Mouse (Mus musculus) MEL (cell line): ENCODE measurements around the gene Hpd.

ENCODE experiments used
- CTCF ChIP-seq, 3 experiments: IDR thresholded peaks in 2 of 3; conservative IDR thresholded peaks in 1 of 3; 2 replicates each; pipeline ENCODE4 v1.5.1; 2011 to 2012; ENCODE audit warnings: low read length in 3 of 3, low read depth in 2 of 3, mild to moderate bottlenecking in 2 of 3, improper control_type of control experiment in 1 of 3, inconsistent platforms in 1 of 3, mixed read lengths in 1 of 3, moderate library complexity in 1 of 3; ENCODE audit not compliant: control insufficient read depth in 1 of 3, insufficient read depth in 1 of 3, poor library complexity in 1 of 3, severe bottlenecking in 1 of 3
- EP300 ChIP-seq, 2 experiments: IDR thresholded peaks; 2 replicates each; pipeline ENCODE4 v1.6.1; 2011; ENCODE audit warnings: improper control_type of control experiment in 2 of 2, low read length in 2 of 2, low read depth in 1 of 2, mild to moderate bottlenecking in 1 of 2
- GABPA ChIP-seq: IDR thresholded peaks from 2 replicates; pipeline ENCODE4 v1.6.1; 2012; ENCODE audit warnings: low read depth, mild to moderate bottlenecking, inconsistent platforms, low read length, improper control_type of control experiment, moderate library complexity
- JUND ChIP-seq: IDR thresholded peaks from 2 replicates; pipeline ENCODE4 v1.6.1; 2011; ENCODE audit warnings: low read depth, mild to moderate bottlenecking, improper control_type of control experiment, low read length
- MAFK ChIP-seq: IDR thresholded peaks from 2 replicates; pipeline ENCODE4 v1.6.1; 2011; ENCODE audit warnings: low read depth, mild to moderate bottlenecking, low read length, improper control_type of control experiment, borderline replicate concordance
- MEF2A ChIP-seq: IDR thresholded peaks from 2 replicates; pipeline ENCODE4 v1.6.1; 2014; ENCODE audit warnings: low read depth, mild to moderate bottlenecking, inconsistent platforms, low read length, improper control_type of control experiment; ENCODE audit not compliant: poor library complexity, insufficient replicate concordance, severe bottlenecking; ENCODE audit errors: extremely low read depth
- POLR2A ChIP-seq, 2 experiments: IDR thresholded peaks; 2 replicates each; pipeline ENCODE4 v1.6.1; 2011 to 2012; ENCODE audit warnings: low read length in 2 of 2, mild to moderate bottlenecking in 2 of 2, control low read depth in 1 of 2, improper control_type of control experiment in 1 of 2, low read depth in 1 of 2, moderate library complexity in 1 of 2; ENCODE audit not compliant: control insufficient read depth in 1 of 2, insufficient read depth in 1 of 2, poor library complexity in 1 of 2
- SIN3A ChIP-seq: IDR thresholded peaks from 2 replicates; pipeline ENCODE4 v1.6.1; 2012; ENCODE audit warnings: low read length, improper control_type of control experiment, inconsistent platforms
- TBP ChIP-seq: IDR thresholded peaks from 2 replicates; pipeline ENCODE4 v1.8.0; 2011; ENCODE audit warnings: low read depth, low read length, improper control_type of control experiment
- ZNF384 ChIP-seq: IDR thresholded peaks from 2 replicates; pipeline ENCODE4 v1.6.1; 2012; ENCODE audit warnings: low read depth, mild to moderate bottlenecking, inconsistent platforms, low read length, improper control_type of control experiment

- TF ChIP-seq ZNF384 (no peak), JUND (no peak), CTCF (IDR thresholded peaks at IDR 0.05 in 2 of 3, conservative IDR thresholded peaks at IDR 0.05 in 1 of 3; ENCODE audit: control insufficient read depth in 1 of 3, insufficient read depth in 1 of 3, low read depth in 2 of 3, low read length in 3 of 3, poor library complexity in 1 of 3, severe bottlenecking in 1 of 3) (no peak), MAFK (no peak), SIN3A (no peak), TBP (no peak), GABPA (no peak), MEF2A (no peak), EP300 (IDR thresholded peaks at IDR 0.05; ENCODE audit: low read depth in 1 of 2, low read length in 2 of 2) (no peak), POLR2A (IDR thresholded peaks at IDR 0.05; ENCODE audit: control insufficient read depth in 1 of 2, insufficient read depth in 1 of 2, low read depth in 1 of 2, low read length in 2 of 2, poor library complexity in 1 of 2) (no peak)
These were observed 44.3 kb upstream of the Hpd start for GRCm38 (mm10) chr5:123226851-123227250.
